Mouse (Mus musculus) MEL (cell line): Measurements from ENCODE around the gene Mpig6b. TPM values are rescaled to one million over a fixed set of nuclear protein-coding genes. Genes with fewer than 3 reads are reported as not detected.

Experiments used
- DNase-seq: peaks from one replicate; pipeline ENCODE4 v3.0.0; 2011; ENCODE audit warnings: low read depth, low spot score
- H3K27ac ChIP-seq: 2 replicates; pipeline ENCODE4 v1.5.1; 2012; ENCODE audit warnings: low read depth, mild to moderate bottlenecking, control low read depth, low read length, moderate library complexity; ENCODE audit not compliant: control insufficient read depth
- H3K27me3 ChIP-seq, 2 experiments: fragments of 150-350 bp in 1 of 2; sonication (generic) in 1 of 2; 2 replicates each; pipeline ENCODE4 v1.6.1; 2012; ENCODE audit warnings: low read length in 2 of 2, mild to moderate bottlenecking in 2 of 2, improper control_type of control experiment in 1 of 2, moderate library complexity in 1 of 2; ENCODE audit not compliant: insufficient read depth in 2 of 2, control insufficient read depth in 1 of 2
- H3K36me3 ChIP-seq, 2 experiments: 2 replicates each; pipeline ENCODE4 v1.6.1; 2012 to 2014; ENCODE audit warnings: low read length in 2 of 2, improper control_type of control experiment in 1 of 2, inconsistent platforms in 1 of 2, mild to moderate bottlenecking in 1 of 2; ENCODE audit not compliant: insufficient read depth in 2 of 2, control insufficient read depth in 1 of 2
- H3K4me1 ChIP-seq, 2 experiments: fragments of 150-350 bp in 1 of 2; sonication (generic) in 1 of 2; 2 replicates each; pipeline ENCODE4 v1.6.1; 2012; ENCODE audit warnings: low read length in 2 of 2, improper control_type of control experiment in 1 of 2, mild to moderate bottlenecking in 1 of 2; ENCODE audit not compliant: insufficient read depth in 2 of 2, control insufficient read depth in 1 of 2
- H3K4me3 ChIP-seq, 2 experiments: fragments of 150-350 bp in 1 of 2; sonication (generic) in 1 of 2; 2 replicates each; pipeline ENCODE4 v1.5.1; 2012; ENCODE audit warnings: low read depth in 2 of 2, low read length in 2 of 2, mild to moderate bottlenecking in 2 of 2, moderate library complexity in 2 of 2, control low read depth in 1 of 2, improper control_type of control experiment in 1 of 2; ENCODE audit not compliant: control insufficient read depth in 1 of 2, insufficient read depth in 1 of 2
- H3K79me2 ChIP-seq: 2 replicates; pipeline ENCODE4 v1.6.1; 2012; ENCODE audit warnings: mild to moderate bottlenecking, low read length, moderate library complexity; ENCODE audit not compliant: control insufficient read depth, poor library complexity, insufficient read depth
- H3K9ac ChIP-seq: 2 replicates; pipeline ENCODE4 v1.6.1; 2012; ENCODE audit warnings: low read depth, mild to moderate bottlenecking, control low read depth, low read length, moderate library complexity; ENCODE audit not compliant: control insufficient read depth, poor library complexity, severe bottlenecking
- H3K9me3 ChIP-seq: fragments of 150-350 bp; sonication (generic); replicated peaks from 2 replicates; pipeline ENCODE4 v1.6.1; 2012; ENCODE audit warnings: mild to moderate bottlenecking, low read length, improper control_type of control experiment, moderate library complexity; ENCODE audit not compliant: insufficient read depth
- BHLHE40 ChIP-seq: IDR thresholded peaks from 2 replicates; pipeline ENCODE4 v1.6.1; 2012; ENCODE audit warnings: low read depth, mild to moderate bottlenecking, inconsistent platforms, low read length, improper control_type of control experiment, borderline replicate concordance
- CHD2 ChIP-seq: IDR thresholded peaks from 2 replicates; pipeline ENCODE4 v1.6.1; 2011; ENCODE audit warnings: low read length, improper control_type of control experiment
- CTCF ChIP-seq, 3 experiments: IDR thresholded peaks in 2 of 3; conservative IDR thresholded peaks in 1 of 3; 2 replicates each; pipeline ENCODE4 v1.5.1; 2011 to 2012; ENCODE audit warnings: low read length in 3 of 3, low read depth in 2 of 3, mild to moderate bottlenecking in 2 of 3, improper control_type of control experiment in 1 of 3, inconsistent platforms in 1 of 3, mixed read lengths in 1 of 3, moderate library complexity in 1 of 3; ENCODE audit not compliant: control insufficient read depth in 1 of 3, insufficient read depth in 1 of 3, poor library complexity in 1 of 3, severe bottlenecking in 1 of 3
- E2F4 ChIP-seq: IDR thresholded peaks from 2 replicates; pipeline ENCODE4 v1.6.1; 2011; ENCODE audit warnings: low read depth, low read length, improper control_type of control experiment, borderline replicate concordance
- ELF1 ChIP-seq: IDR thresholded peaks from 2 replicates; pipeline ENCODE4 v1.6.1; 2014; ENCODE audit warnings: low read depth, mild to moderate bottlenecking, inconsistent platforms, low read length, improper control_type of control experiment, moderate library complexity
- EP300 ChIP-seq, 2 experiments: IDR thresholded peaks; 2 replicates each; pipeline ENCODE4 v1.6.1; 2011; ENCODE audit warnings: improper control_type of control experiment in 2 of 2, low read length in 2 of 2, low read depth in 1 of 2, mild to moderate bottlenecking in 1 of 2
- ETS1 ChIP-seq: IDR thresholded peaks from 2 replicates; pipeline ENCODE4 v1.6.1; 2012; ENCODE audit warnings: low read depth, mild to moderate bottlenecking, inconsistent platforms, low read length, improper control_type of control experiment, moderate library complexity
- GATA1 ChIP-seq: IDR thresholded peaks from 2 replicates; pipeline ENCODE4 v1.6.1; 2011; ENCODE audit warnings: low read depth, low read length, improper control_type of control experiment
- HCFC1 ChIP-seq: IDR thresholded peaks from 2 replicates; pipeline ENCODE4 v1.6.1; 2012; ENCODE audit warnings: low read depth, mild to moderate bottlenecking, inconsistent platforms, low read length, improper control_type of control experiment, moderate library complexity
- JUND ChIP-seq: IDR thresholded peaks from 2 replicates; pipeline ENCODE4 v1.6.1; 2011; ENCODE audit warnings: low read depth, mild to moderate bottlenecking, improper control_type of control experiment, low read length
- KAT2A ChIP-seq: conservative IDR thresholded peaks from 2 replicates; pipeline ENCODE4 v1.6.1; 2012; ENCODE audit warnings: low read depth, low read length, improper control_type of control experiment, inconsistent platforms
- MAFK ChIP-seq: IDR thresholded peaks from 2 replicates; pipeline ENCODE4 v1.6.1; 2011; ENCODE audit warnings: low read depth, mild to moderate bottlenecking, low read length, improper control_type of control experiment, borderline replicate concordance
- MAX ChIP-seq: IDR thresholded peaks from 2 replicates; pipeline ENCODE4 v1.6.1; 2011; ENCODE audit warnings: low read length, improper control_type of control experiment
- MAZ ChIP-seq: IDR thresholded peaks from 2 replicates; pipeline ENCODE4 v1.6.1; 2012; ENCODE audit warnings: low read depth, mild to moderate bottlenecking, inconsistent platforms, low read length, improper control_type of control experiment
- MEF2A ChIP-seq: IDR thresholded peaks from 2 replicates; pipeline ENCODE4 v1.6.1; 2014; ENCODE audit warnings: low read depth, mild to moderate bottlenecking, inconsistent platforms, low read length, improper control_type of control experiment; ENCODE audit not compliant: poor library complexity, insufficient replicate concordance, severe bottlenecking; ENCODE audit errors: extremely low read depth
- MXI1 ChIP-seq: IDR thresholded peaks from 2 replicates; pipeline ENCODE4 v1.6.1; 2011; ENCODE audit warnings: mild to moderate bottlenecking, low read depth, low read length, improper control_type of control experiment
- MYB ChIP-seq: IDR thresholded peaks from 2 replicates; pipeline ENCODE4 v1.6.1; 2011; ENCODE audit warnings: mild to moderate bottlenecking, low read depth, low read length, improper control_type of control experiment
- MYC ChIP-seq: IDR thresholded peaks from 2 replicates; pipeline ENCODE4 v1.6.1; 2011; ENCODE audit warnings: low read depth, mild to moderate bottlenecking, low read length, improper control_type of control experiment, moderate library complexity
- NELFE ChIP-seq: IDR thresholded peaks from 2 replicates; pipeline ENCODE4 v1.6.1; 2011; ENCODE audit warnings: low read depth, low read length, improper control_type of control experiment
- NRF1 ChIP-seq: IDR thresholded peaks from 2 replicates; pipeline ENCODE4 v1.6.1; 2014; ENCODE audit warnings: low read depth, mild to moderate bottlenecking, inconsistent platforms, low read length, improper control_type of control experiment, moderate library complexity; ENCODE audit not compliant: poor library complexity, insufficient read depth, severe bottlenecking
- POLR2A ChIP-seq, 2 experiments: IDR thresholded peaks; 2 replicates each; pipeline ENCODE4 v1.6.1; 2011 to 2012; ENCODE audit warnings: low read length in 2 of 2, mild to moderate bottlenecking in 2 of 2, control low read depth in 1 of 2, improper control_type of control experiment in 1 of 2, low read depth in 1 of 2, moderate library complexity in 1 of 2; ENCODE audit not compliant: control insufficient read depth in 1 of 2, insufficient read depth in 1 of 2, poor library complexity in 1 of 2
- RAD21 ChIP-seq: IDR thresholded peaks from 2 replicates; pipeline ENCODE4 v1.6.1; 2011; ENCODE audit warnings: mild to moderate bottlenecking, low read depth, low read length, improper control_type of control experiment
- SIN3A ChIP-seq: IDR thresholded peaks from 2 replicates; pipeline ENCODE4 v1.6.1; 2012; ENCODE audit warnings: low read length, improper control_type of control experiment, inconsistent platforms
- SMC3 ChIP-seq: IDR thresholded peaks from 2 replicates; pipeline ENCODE4 v1.6.1; 2011; ENCODE audit warnings: low read depth, low read length, improper control_type of control experiment
- TBP ChIP-seq: IDR thresholded peaks from 2 replicates; pipeline ENCODE4 v1.8.0; 2011; ENCODE audit warnings: low read depth, low read length, improper control_type of control experiment
- TCF12 ChIP-seq: IDR thresholded peaks from 2 replicates; pipeline ENCODE4 v1.6.1; 2014; ENCODE audit warnings: low read depth, mild to moderate bottlenecking, inconsistent platforms, low read length, improper control_type of control experiment, moderate library complexity
- UBTF ChIP-seq: IDR thresholded peaks from 2 replicates; pipeline ENCODE4 v1.6.1; 2012; ENCODE audit warnings: low read depth, mild to moderate bottlenecking, inconsistent platforms, low read length, improper control_type of control experiment, moderate library complexity, borderline replicate concordance; ENCODE audit not compliant: insufficient read depth
- USF1 ChIP-seq: IDR thresholded peaks from 2 replicates; pipeline ENCODE4 v1.6.1; 2014; ENCODE audit warnings: low read depth, mild to moderate bottlenecking, inconsistent platforms, low read length, improper control_type of control experiment, moderate library complexity
- USF2 ChIP-seq, 2 experiments: IDR thresholded peaks; 2 replicates each; pipeline ENCODE4 v1.6.1; 2011 to 2012; ENCODE audit warnings: improper control_type of control experiment in 2 of 2, low read length in 2 of 2, borderline replicate concordance in 1 of 2, inconsistent platforms in 1 of 2, low read depth in 1 of 2, mild to moderate bottlenecking in 1 of 2; ENCODE audit not compliant: insufficient read depth in 1 of 2
- ZKSCAN1 ChIP-seq: IDR thresholded peaks from 2 replicates; pipeline ENCODE4 v1.6.1; 2012; ENCODE audit warnings: low read depth, mild to moderate bottlenecking, inconsistent platforms, low read length, improper control_type of control experiment, moderate library complexity
- ZMIZ1 ChIP-seq: IDR thresholded peaks from 2 replicates; pipeline ENCODE4 v1.6.1; 2012; ENCODE audit warnings: low read depth, mild to moderate bottlenecking, inconsistent platforms, low read length, improper control_type of control experiment, moderate library complexity
- ZNF384 ChIP-seq: IDR thresholded peaks from 2 replicates; pipeline ENCODE4 v1.6.1; 2012; ENCODE audit warnings: low read depth, mild to moderate bottlenecking, inconsistent platforms, low read length, improper control_type of control experiment
- polyA plus RNA-seq, 2 experiments: library from polyadenylated mRNA; stranded (reverse) in 1 of 2; unstranded in 1 of 2; fragments of >175 nt in 1 of 2; fragments of >200 nt in 1 of 2; gene quantifications; 2 replicates each; pipeline versions ENCODE4 v1.2.1 to v1.2.4; 2012; ENCODE audit warnings: low replicate concordance in 2 of 2, low read depth in 1 of 2; ENCODE audit not compliant: insufficient read length in 2 of 2, insufficient read depth in 1 of 2, missing spikeins in 1 of 2
- total RNA-seq: library from RNA; depleted of rRNA; stranded (reverse); fragments of 300-350 nt; gene quantifications from 2 replicates; pipeline ENCODE4 v1.2.3, GENCODE M21; 2012

Gene Mpig6b
- total and polyA plus RNA-seq, 3 experiments = not detected

- TF ChIP-seq EP300 (IDR thresholded peaks at IDR 0.05; ENCODE audit: low read depth in 1 of 2, low read length in 2 of 2) = peak; percentile 100
- TF ChIP-seq NRF1 = no peak
- TF ChIP-seq E2F4 = peak; percentile 75
These were observed 44.0 kb downstream of the Mpig6b start (continued) for GRCm38 (mm10) chr17:35021842-35022477.

GRCm38 (mm10) chr17:35021163-35021808 is 44.7 kb downstream of the Mpig6b start:
- Histone ChIP-seq H3K36me3 (peaks cover 0 to 46% of the 10 kb centered on the region in 2 experiments; a peak in 2 of 4 replicates), H3K9me3 (no peaks in the 10 kb centered on the region), H3K4me1 (peaks cover 14 to 58% of the 10 kb centered on the region in 2 experiments), H3K79me2 (peaks cover 29% of the 10 kb centered on the region), H3K4me3 (peak overlapping the region in 1 of 2 experiments; percentile 31; a peak in 1 of 4 replicates), H3K27ac (peak overlapping the region; percentile 96), H3K27me3 (no peaks in the 10 kb centered on the region), H3K9ac (peak overlapping the region; percentile 66)
- peak; percentile 90 for DNase-seq
- TF ChIP-seq CTCF (IDR thresholded peaks at IDR 0.05 in 2 of 3, conservative IDR thresholded peaks at IDR 0.05 in 1 of 3; ENCODE audit: control insufficient read depth in 1 of 3, insufficient read depth in 1 of 3, low read depth in 2 of 3, low read length in 3 of 3, poor library complexity in 1 of 3, severe bottlenecking in 1 of 3) (peak; percentile 93 to 99 (median 95)), UBTF (no peak), TBP (peak; percentile 62; the same call in 1 of the 2 replicates), BHLHE40 (no peak), ZMIZ1 (no peak; the same call in 1 of the 2 replicates), ETS1 (peak; percentile 15; the same call in 1 of the 2 replicates), ZNF384 (no peak), RAD21 (peak; percentile 84), MYB (no peak), SMC3 (peak; percentile 90), CHD2 (peak; percentile 6; the same call in 1 of the 2 replicates), NRF1 (no peak), NELFE (no peak), MEF2A (no peak), MAX (no peak), SIN3A (no peak), USF1 (no peak), EP300 (IDR thresholded peaks at IDR 0.05; ENCODE audit: low read depth in 1 of 2, low read length in 2 of 2) (peak in 1 of 2 experiments; percentile 45; a peak in 1 of 4 replicates), MXI1 (peak; percentile 1; the same call in 1 of the 2 replicates), KAT2A (no peak), MAZ (peak; percentile 15; the same call in 1 of the 2 replicates), JUND (no peak), USF2 (IDR thresholded peaks at IDR 0.05; ENCODE audit: borderline replicate concordance in 1 of 2, insufficient read depth in 1 of 2, low read depth in 1 of 2, low read length in 2 of 2) (no peak), ZKSCAN1 (no peak), HCFC1 (no peak), GATA1 (no peak), ELF1 (no peak), POLR2A (IDR thresholded peaks at IDR 0.05; ENCODE audit: control insufficient read depth in 1 of 2, insufficient read depth in 1 of 2, low read depth in 1 of 2, low read length in 2 of 2, poor library complexity in 1 of 2) (no peak; a peak in 1 of 4 replicates), TCF12 (no peak), MAFK (no peak), MYC (no peak)
